Mouse (Mus musculus) ZHBTc4 (cell line): ENCODE results near the gene Spa17.

ENCODE experiments used
- DNase-seq: peaks from one replicate; pipeline ENCODE4 v3.0.0-alpha.2; 2011; ENCODE audit warnings: low read depth, low spot score

Spa17 gene

GRCm38 (mm10) chr9:37613182-37613910 is at the start of gene Spa17:
Gene Spa17, minus strand, starts transcription at chr9:37613722.
- peak; percentile 98 for DNase-seq

DNA sequence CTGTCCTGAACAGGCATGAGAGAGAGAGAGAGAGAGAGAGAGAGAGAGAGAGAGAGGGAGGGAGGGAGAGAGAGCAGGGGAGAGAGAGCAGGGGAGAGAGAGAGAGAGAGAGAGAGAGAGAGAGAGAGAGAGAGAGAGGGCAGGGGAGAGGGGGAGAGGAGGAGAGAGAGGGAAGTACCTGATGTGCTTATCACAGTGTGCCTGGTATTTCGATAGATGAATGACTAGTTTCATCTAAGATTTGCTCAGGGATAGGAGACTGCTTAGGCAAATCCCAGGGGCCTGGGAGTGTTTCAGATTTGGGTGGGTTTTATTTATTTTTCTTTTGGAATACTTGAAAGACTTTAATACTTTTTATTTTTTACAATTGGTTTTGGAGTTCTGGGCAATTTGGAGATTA is 49.7 kb upstream of the Spa17 start:
- DNase-seq, result no peak

GRCm38 (mm10) chr9:37659413-37659812 is 45.9 kb upstream of the Spa17 start:
- no peak for DNase-seq

GRCm38 (mm10) chr9:37656931-37657481 is 43.5 kb upstream of the Spa17 start, which contains the start of gene Tbrg1:
Gene Tbrg1, minus strand, starts transcription at chr9:37657312.
- DNase-seq, result peak; percentile 99

- DNase-seq, result no peak
Measured at GRCm38 (mm10) chr9:37656439-37656881, 42.9 kb upstream of the Spa17 start.

GRCm38 (mm10) chr9:37655961-37656360 is 42.4 kb upstream of the Spa17 start:
- no peak for DNase-seq

DNA sequence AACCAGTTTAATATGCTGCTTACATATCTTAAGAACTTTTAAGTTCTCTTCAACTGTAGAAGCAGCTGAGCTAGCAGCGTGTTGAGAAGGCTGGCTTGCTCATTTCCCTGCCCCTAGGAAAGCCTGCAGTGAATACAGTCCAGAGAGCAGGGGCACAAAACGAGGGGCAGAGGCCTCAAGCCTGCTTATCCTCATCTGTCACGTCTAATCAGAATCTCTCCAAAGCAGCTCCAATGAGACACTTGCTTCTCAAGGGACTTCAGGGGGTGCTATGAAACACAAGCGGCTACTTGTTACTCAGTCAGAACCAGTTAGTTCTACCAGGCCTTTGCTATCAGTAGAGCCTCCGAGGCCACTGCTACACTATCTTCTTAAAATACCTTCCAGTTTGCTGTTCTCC is 40.3 kb upstream of the Spa17 start:
- DNase-seq, result no peak

- no peak for DNase-seq
Measured at GRCm38 (mm10) chr9:37650639-37651038, 37.1 kb upstream of the Spa17 start.

GRCm38 (mm10) chr9:37646246-37646645 is 32.7 kb upstream of the Spa17 start:
- no peak for DNase-seq

- DNase-seq, result no peak
Measured at GRCm38 (mm10) chr9:37638721-37639120, 25.2 kb upstream of the Spa17 start.

GRCm38 (mm10) chr9:37636800-37637542 is 23.4 kb upstream of the Spa17 start:
- DNase-seq, result no peak

DNA sequence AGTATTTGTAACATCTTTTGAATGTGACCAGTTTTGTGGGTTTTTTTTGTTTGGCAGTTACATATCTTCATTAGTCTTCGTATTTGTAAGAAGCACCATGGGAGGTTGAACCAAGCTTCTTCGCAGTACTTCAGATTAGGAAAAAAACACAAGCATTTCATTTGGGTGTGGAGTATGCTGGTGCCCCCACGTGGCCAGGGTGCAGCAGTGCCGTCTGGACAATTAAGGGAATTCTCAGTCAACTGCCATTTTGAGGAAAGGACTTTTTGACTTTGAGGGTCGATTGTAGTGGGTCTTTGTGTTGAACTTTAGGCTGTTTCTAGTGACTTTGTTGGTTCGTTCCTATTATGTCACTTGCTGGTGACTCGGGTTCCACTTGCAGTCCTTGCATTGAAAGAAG is 22.8 kb upstream of the Spa17 start:
- DNase-seq, result peak; percentile 75

DNA sequence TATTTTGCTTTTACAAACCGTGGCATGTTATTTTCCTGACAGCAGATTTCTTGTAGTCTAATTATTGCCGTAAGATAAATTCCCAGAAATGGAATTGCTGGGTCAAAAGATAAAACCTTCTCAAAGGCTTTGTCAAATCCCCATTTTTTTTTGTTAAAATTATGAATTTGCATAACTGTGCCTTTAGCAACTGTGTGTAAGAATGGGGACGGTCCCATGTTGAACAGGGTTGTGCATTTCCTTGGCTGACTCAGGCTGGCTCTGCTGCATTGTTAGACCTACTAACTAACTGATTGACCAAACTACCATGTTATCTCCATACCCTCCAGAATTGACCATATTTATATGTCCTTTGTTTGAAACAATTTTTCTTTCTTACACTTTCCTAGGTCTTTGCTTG is 20.7 kb upstream of the Spa17 start:
- no peak for DNase-seq

DNA sequence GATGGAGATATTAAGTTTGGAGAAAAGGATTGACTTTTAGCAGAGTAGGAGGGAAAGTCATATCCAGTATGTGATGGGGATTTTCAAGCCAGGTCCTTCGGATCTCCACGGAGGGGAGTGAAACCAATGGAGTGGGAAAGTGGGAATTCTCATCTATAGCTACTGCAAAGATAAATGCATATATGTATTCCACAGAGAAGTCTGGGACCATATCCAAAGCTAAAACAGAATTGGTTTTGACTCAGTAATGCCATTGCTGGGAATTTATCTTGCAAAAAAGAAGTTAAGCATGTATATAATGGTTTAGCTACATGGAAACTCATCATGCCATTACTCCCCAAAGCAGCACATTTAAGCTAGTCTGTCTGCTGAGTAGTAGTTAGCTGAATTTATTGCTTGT is 18.8 kb upstream of the Spa17 start:
- no peak for DNase-seq

DNA sequence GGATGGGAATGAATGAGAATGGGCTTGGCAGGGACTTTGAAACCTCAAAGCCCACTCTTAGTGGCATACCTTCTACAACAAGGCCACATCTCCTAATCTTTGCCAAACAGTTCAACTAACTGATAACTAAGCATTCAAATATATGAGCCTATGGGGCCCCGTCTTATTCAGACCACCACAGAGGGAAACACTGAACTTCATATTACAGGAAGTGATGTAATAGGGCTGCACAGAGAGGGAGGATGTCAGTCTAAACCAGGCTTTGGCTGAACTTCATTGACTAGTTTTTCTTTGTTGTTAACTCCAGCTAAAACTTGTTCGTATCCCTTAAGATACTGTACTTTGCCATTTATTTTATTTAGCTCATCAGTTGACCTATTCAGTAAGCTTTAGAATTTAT is 16.4 kb upstream of the Spa17 start:
- DNase-seq, result no peak

DNA sequence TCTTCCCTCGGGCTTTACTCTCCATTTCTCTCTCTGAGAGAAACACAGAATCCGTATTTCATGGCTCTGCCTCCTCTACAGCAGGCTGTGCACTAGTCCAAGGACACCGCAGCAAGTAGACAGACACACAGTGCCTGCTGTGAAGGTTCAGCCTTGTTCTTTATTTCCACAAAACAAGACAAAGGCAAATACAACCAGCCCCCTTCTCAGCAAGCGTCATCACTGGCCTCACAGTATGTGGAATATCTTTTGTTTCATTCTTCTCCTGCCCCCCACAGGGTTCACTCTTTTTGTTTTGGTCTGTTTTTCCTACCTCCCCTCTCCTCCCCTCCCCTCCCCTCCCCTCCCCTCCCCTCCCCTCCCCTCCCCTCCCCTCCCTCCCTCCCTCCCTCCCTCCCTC is 15.1 kb upstream of the Spa17 start:
- peak; percentile 40 for DNase-seq

DNA sequence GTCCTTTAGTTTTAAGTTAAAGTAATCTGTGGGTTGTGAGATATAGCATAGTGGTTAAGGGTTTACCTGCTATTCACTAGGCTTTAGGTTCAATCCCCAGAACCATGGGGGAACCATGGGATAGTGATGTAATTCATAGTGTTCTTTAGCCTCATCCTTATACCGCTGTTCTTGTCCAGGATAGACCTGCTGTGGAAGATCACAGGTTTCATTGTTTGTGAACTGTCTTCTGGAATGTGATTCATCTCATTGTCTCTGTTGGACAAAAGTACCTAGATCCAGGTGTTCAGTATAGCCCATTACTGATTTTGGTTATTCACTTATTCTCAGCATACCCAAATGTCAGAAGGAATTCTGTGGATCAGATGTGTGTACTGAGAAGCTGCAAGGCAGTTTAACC is 13.7 kb upstream of the Spa17 start:
- DNase-seq, result peak; percentile 19

DNA sequence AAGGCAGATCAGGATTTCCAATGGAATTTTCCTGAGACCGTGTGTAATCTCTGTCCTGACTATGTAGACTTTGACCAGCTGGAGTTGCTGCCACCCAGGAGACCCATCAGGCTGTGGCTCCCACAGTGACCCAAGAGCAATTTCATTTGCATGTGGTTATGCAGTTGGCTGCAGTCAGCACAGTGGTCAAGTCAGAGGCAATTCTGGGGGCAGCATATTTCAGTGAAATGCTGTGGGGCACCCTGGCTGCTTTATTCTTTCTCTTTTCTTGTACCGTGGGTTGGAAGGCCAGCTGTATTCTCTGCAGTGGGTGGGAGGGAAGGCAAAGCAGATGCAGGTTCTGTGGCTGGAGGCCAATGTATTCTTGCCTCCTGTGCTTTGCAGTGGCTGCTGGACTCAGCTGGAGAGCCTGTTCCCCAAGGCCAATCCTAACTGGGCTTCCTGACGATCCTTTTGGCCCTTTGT is 12.6 kb upstream of the Spa17 start:
- DNase-seq, result no peak

GRCm38 (mm10) chr9:37625641-37626040 is 12.1 kb upstream of the Spa17 start:
- DNase-seq, result peak; percentile 8

GRCm38 (mm10) chr9:37625129-37625528 is 11.6 kb upstream of the Spa17 start:
- no peak for DNase-seq

DNA sequence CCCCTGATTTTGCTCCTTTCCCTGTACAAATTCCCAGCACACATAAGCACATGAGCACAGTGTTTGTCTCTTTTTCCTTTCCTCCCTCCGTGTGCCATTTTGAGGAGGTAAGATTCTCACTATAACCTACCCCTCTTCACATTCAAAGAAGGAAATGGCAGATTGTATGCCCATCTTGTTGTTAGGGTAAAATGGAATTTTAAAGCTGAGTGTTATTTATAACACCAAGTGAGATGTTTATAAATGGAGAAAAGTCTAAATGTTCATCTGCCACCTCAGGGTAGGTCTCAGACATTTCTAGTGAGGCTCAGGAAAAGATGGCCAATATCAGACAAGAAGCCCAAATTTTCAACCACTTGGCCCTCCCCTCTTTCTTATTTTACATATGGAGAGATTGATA is 11.0 kb upstream of the Spa17 start:
- no peak for DNase-seq

GRCm38 (mm10) chr9:37623981-37624380 is 10.5 kb upstream of the Spa17 start:
- no peak for DNase-seq

- no peak for DNase-seq
Measured at GRCm38 (mm10) chr9:37621290-37621689, 7.8 kb upstream of the Spa17 start.
